Mouse (Mus musculus): ENCODE results near the gene Pck2.

The Pck2 gene

DNA sequence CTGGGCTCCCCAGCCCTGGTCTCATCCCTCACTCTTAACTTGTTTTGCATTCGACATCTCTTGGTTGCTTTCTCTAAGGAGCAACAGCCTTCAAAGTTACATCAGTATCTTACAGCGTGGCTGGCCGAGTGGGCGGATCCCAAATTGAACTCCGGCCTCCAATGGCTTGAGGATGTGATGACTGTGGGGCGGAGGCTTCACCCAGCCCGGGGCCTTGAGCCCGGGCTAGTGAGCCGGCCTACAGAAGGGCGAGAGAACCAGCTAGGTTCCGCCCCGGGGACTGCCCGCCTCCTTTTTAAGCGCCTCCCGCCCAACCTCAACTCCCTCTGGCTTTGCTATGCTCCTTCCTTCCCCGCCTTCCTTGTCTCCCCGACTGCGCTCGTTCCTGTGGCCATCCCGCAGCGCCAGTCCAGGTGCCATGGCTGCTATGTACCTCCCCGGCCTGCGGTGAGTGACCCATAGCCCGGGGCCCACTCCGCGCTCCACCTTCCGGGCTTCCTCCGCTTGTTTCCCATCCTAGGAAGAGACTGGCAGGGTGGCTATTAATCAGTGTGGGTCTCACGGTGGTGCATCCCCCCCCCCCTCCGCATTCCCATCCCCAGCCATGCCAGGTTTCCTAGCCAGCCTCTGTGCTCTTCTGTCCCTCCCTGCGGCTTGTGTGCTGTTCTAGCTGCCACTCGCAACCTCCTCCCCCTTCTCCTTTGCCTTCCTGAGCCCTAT is at the start of gene Pck2:
Pck2 (plus strand) TSS at position 200 of the 720 bp plus-strand sequence.
- peak; percentile 86 to 87 for DNase-seq

DNA sequence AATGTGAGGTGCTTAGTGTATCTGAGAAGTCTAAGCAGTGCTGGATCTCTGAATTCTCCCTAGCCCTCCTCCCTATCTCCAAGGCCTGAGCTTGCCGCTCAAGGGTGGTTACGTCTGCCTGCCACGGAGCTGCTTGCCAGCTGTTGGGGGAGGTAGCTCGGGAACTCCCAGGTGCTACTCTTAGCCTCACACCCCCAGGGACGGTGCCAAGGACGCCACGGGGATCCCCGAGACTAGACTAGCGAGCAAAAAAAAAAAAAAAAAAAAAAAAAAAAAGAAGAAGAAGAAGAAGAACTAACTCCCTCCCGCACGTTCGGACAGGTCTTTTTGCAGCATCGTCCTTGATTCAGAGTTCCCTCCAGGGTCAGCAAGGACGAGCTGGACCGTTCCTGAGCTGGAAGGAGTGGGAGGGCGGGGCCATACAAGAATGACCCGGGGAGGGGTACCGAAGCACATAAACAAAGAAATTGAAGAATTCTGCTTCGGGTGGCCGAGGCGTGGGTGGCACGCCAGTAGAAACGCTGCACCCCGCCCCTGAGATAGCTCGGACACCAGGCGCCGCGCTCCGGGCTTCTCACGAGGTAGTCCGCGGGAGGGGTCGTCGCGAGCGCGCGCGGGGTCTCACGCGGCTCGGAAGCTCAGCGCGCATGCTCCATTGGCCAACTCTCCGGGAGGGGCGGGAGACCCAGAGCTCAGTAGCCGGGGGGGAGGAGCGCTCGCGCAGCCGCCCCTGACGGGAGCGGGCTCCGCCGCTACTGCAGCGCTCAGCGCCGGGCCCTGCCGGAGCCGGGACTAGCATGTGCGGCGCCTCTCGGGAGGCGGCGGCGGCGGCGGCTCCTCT is 49.5 kb upstream of the Pck2 start, which contains the start of gene Carmil3:
Carmil3 (plus strand) TSS at position 291 of the 841 bp plus-strand sequence.
- peak; percentile 83 to 87 for DNase-seq

DNA sequence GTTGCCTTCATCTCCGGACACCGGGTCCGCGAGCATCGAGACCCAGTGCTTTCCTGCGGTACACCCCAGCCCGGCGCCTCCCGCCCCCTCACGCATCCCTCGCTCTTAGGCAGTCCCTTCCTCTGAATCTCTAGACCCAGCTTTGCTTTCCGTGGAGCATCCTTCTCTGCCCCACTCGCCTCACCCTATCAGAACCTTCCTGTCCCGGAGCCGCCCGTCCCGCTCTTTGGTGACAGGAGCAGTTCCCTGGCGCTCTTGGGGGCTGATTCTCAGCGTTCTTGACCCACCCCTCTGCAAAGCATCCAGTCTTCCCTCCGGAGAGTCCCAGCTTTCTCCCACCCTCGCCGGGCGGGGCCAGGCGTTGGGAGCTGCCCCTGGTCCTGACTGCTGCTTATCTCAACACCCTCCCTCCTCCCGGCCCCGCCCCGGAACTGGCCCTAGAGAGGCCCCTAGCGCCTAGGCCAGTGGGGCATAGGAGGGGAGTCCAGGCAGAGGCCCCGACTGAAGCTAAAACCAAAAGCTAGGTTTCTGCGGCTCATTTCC is 48.7 kb upstream of the Pck2 start:
- peak; percentile 64 to 72 for DNase-seq

GRCm38 (mm10) chr14:55492103-55492502 is 48.0 kb upstream of the Pck2 start:
- no peak for DNase-seq

GRCm38 (mm10) chr14:55495509-55496240 is 44.4 kb upstream of the Pck2 start:
- peak; percentile 58 to 63 for DNase-seq

- no peak for DNase-seq
Measured at GRCm38 (mm10) chr14:55496761-55497448, 43.2 kb upstream of the Pck2 start.

DNA sequence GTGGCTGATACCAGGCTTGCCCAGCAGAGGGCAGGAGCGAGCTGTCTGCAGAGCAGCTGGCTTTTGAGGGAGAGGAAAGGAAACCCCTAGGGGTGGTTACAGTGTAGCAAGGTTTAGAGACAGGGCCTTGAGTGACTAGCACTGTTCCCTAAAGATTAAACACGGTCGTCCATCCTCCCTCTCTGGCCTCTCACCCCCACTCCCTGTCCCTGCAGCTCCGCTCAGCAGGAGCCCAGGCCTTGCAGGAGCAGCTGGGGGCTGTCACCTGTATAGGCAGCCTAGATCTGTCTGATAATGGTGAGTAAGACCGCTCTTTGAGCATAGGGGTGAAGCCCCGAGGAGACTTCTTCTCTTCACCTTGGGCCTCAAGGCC is 42.6 kb upstream of the Pck2 start:
- peak; percentile 90 to 92 for DNase-seq

DNA sequence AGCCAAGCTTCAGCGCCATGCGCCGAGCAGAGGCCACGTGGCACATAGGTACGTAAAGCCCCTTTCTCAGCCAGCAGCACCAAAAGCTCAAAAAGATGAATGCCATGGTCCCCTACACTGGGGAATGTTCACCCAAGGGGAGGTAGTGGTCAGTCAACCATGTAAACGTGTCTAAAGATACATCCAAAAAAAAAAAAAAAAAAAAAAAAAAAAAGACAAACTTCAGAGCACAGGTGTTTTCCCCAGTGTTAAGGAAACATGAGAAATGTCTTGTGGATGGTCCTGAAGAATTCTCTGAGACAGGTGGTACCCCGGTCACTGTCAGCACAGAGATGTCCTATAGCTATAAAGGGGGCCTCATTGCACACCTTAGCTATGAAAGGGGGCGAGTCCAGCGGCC is 34.5 kb upstream of the Pck2 start:
- DNase-seq, result no peak

- no peak for DNase-seq
Measured at GRCm38 (mm10) chr14:55507801-55508200, 32.3 kb upstream of the Pck2 start.

GRCm38 (mm10) chr14:55509540-55509939 is 30.5 kb upstream of the Pck2 start:
- DNase-seq, result no peak

GRCm38 (mm10) chr14:55510125-55510731 is 29.8 kb upstream of the Pck2 start, which contains the start of gene Cpne6:
Gene Cpne6, plus strand, starts transcription at chr14:55510445.
- no peak for DNase-seq

- no peak for DNase-seq
Measured at GRCm38 (mm10) chr14:55511037-55511436, 29.0 kb upstream of the Pck2 start.

DNA sequence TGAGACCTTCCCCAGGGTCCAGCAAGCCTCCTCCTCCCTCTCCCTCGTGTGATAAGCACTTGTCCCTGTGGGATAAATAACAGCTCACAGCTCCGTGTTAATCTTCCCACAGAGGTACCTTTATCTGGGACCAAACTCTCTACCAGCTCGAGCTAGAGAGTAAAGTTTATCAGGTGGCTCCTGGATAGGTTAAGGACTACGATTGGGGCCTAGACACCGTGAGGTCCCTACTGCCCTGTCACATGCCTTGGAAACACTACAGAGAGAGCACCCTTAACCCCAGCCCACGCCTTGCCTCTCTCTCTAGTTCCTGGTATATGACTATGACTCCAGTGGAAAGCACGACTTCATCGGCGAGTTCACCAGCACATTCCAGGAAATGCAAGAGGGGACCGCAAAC is 26.1 kb upstream of the Pck2 start:
- DNase-seq, result no peak

GRCm38 (mm10) chr14:55515846-55516245 is 24.2 kb upstream of the Pck2 start:
- DNase-seq, result no peak

GRCm38 (mm10) chr14:55518897-55519296 is 21.2 kb upstream of the Pck2 start:
- no peak for DNase-seq

DNA sequence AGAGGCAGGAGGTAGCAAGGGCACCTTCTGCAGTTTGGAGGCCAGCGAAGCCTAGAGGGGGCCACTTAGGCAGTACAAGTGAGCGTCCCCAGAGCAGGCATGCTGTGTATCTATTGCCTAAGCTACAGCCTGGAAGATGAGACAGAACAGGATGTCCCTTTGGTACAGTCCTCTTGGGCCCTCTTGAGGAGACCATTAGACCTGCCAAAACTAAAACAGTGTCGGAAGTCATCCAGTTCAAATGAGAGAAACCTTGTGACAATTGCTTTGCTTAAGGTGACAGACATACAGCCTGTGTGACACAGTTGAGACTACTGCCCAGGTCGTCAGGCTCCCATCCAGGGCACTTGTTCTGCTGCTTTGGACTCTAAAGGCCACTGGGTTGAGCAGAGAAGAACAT is 20.5 kb upstream of the Pck2 start:
- no peak for DNase-seq

GRCm38 (mm10) chr14:55520451-55521361 is 19.4 kb upstream of the Pck2 start:
- peak; percentile 55 to 61 for DNase-seq

DNA sequence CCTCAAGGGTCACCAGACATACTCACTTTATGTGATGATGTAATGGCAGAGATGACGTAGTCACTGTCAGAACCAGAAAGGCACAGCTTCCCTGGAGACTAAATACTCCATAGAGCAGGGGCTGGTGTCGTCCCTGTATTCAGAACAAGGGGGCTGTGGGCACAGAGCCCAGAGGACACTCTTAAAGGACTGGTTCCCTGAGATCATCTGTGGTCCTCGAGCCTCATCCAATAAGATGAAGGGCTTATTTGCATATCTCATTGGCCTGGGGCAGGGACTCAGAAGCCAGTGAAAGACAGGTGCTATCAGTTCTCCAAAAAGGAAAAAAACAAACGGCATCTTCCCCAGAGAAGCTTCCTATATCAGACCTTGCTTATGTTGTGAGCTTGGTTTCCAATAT is 16.0 kb upstream of the Pck2 start:
- DNase-seq, result no peak

DNA sequence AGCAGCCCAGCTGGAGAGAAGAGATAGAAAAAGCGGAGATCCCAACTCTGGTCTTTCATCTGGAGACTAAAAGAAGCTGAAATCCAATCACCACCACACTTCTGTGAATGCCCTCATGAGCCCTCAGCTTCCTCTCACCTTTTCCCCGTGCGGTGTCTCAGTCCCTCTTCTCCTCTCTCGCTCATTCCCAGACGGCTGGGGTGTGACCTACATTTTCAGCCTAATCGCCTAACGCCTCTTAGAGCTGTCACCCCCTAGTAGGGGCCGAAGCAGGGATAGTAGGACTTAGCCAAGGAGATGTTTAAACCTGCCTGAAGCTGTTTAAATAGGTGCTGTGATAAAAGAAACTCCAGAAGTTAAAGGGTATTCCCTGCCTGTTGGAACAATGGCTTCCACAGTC is 15.3 kb upstream of the Pck2 start, which contains the start of gene Nrl:
Nrl (minus strand) TSS at position 197 of the 400 bp plus-strand sequence.
- DNase-seq, result no peak

DNA sequence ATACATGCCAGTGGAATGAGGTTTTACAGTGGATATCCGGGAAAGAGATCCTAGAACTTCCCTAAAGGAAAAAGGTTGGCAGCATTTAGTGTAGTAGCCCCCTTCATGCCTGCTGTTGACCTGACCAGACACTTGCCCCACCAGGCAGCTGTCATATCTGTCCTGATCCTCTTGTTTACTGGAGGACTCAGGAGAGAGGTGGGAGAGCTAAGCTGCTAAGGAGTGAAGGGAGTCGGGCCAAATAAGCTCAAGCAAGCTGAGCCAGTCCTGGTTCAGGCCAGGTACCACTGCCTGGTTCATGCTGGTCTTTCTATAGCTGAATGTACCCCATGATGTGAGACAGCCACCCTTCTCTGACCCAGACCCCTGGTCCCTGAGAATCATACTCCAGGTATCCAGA is 13.4 kb upstream of the Pck2 start:
- DNase-seq, result no peak

GRCm38 (mm10) chr14:55527940-55528339 is 12.1 kb upstream of the Pck2 start:
- peak in 1 of 2 experiments; percentile 35 for DNase-seq

Data from cerebellum, postnatal 36 days (tissue).